Mouse (Mus musculus): ENCODE results near the gene Gm49395.

Gene Gm49395

GRCm38 (mm10) chr13:115050660-115051559 lies 50.8 kb downstream of the Gm49395 start:
- DNase-seq, result no peak

GRCm38 (mm10) chr13:115042652-115043051 lies 59.1 kb downstream of the Gm49395 start:
- DNase-seq, result no peak

GRCm38 (mm10) chr13:115037304-115037703 lies 64.4 kb downstream of the Gm49395 start:
- no peak for DNase-seq

GRCm38 (mm10) chr13:115035387-115035786 lies 66.3 kb downstream of the Gm49395 start:
- DNase-seq, result no peak

GRCm38 (mm10) chr13:115033135-115033534 lies 68.6 kb downstream of the Gm49395 start:
- no peak for DNase-seq

GRCm38 (mm10) chr13:115031177-115032000 lies 70.3 kb downstream of the Gm49395 start:
- no peak for DNase-seq

GRCm38 (mm10) chr13:115025394-115025793 lies 76.3 kb downstream of the Gm49395 start:
- DNase-seq, result no peak

- no peak for DNase-seq
Observed at GRCm38 (mm10) chr13:115022117-115022787, 79.5 kb downstream of the Gm49395 start.

- no peak for DNase-seq
Observed at GRCm38 (mm10) chr13:115021411-115021810, 80.3 kb downstream of the Gm49395 start.

GRCm38 (mm10) chr13:115020727-115021126 lies 81.0 kb downstream of the Gm49395 start:
- DNase-seq, result peak in 1 of 2 experiments; percentile 7

GRCm38 (mm10) chr13:115017545-115017944 lies 84.2 kb downstream of the Gm49395 start:
- DNase-seq, result no peak

- no peak for DNase-seq
Observed at GRCm38 (mm10) chr13:115011547-115011946, 90.2 kb downstream of the Gm49395 start.

- DNase-seq, result no peak
Observed at GRCm38 (mm10) chr13:115006213-115006835, 95.4 kb downstream of the Gm49395 start.

GRCm38 (mm10) chr13:115005342-115005741 lies 96.4 kb downstream of the Gm49395 start:
- no peak for DNase-seq

- DNase-seq, result no peak
Observed at GRCm38 (mm10) chr13:115003444-115004053, 98.2 kb downstream of the Gm49395 start.

- no peak for DNase-seq
Observed at GRCm38 (mm10) chr13:115002837-115003236, 98.9 kb downstream of the Gm49395 start.

GRCm38 (mm10) chr13:115002155-115002554 lies 99.6 kb downstream of the Gm49395 start:
- DNase-seq, result no peak

- peak; percentile 30 to 31 for DNase-seq
Observed at GRCm38 (mm10) chr13:114999582-114999981, 102.1 kb downstream of the Gm49395 start.

GRCm38 (mm10) chr13:114998100-114998499 lies 103.6 kb downstream of the Gm49395 start:
- DNase-seq, result peak; percentile 8 to 22

- DNase-seq, result no peak
Observed at GRCm38 (mm10) chr13:114992260-114993014, 109.3 kb downstream of the Gm49395 start.

GRCm38 (mm10) chr13:114987668-114988067 lies 114.1 kb downstream of the Gm49395 start:
- DNase-seq, result no peak
